Mouse (Mus musculus) heart, adult 2 months (tissue): ENCODE data around the gene Pde6h. TPM values are rescaled to one million over a fixed set of nuclear protein-coding genes. Genes with fewer than 3 reads are reported as not detected.
"Not testable (repeated sequence)": the region's sequence is repeated elsewhere in the genome, so short reads cannot be mapped to it uniquely, and the experiment has no call there.

Experiments used
- DNase-seq, 2 experiments: peaks; one replicate each; pipeline ENCODE4 v3.0.0; 2021
- H3K27ac ChIP-seq: fragments of 200-600 bp; 2 replicates; pipeline ENCODE4 v1.8.1; 2022
- H3K27me3 ChIP-seq: fragments of 200-500 bp; 2 replicates; pipeline ENCODE4 v1.6.1; 2012; ENCODE audit warnings: mild to moderate bottlenecking, low read length, inconsistent platforms, mixed read lengths; ENCODE audit not compliant: control insufficient read depth, insufficient read depth
- H3K36me3 ChIP-seq: fragments of 200-500 bp; 2 replicates; pipeline ENCODE4 v1.6.1; 2012; ENCODE audit warnings: low read length, inconsistent platforms; ENCODE audit not compliant: control insufficient read depth, insufficient read depth
- H3K4me1 ChIP-seq: fragments of 200-500 bp; 2 replicates; pipeline ENCODE4 v1.6.1; 2011; ENCODE audit warnings: low read length; ENCODE audit not compliant: control insufficient read depth, insufficient read depth
- H3K4me3 ChIP-seq: fragments of 200-600 bp; 2 replicates; pipeline ENCODE4 v1.8.1; 2022
- H3K79me2 ChIP-seq: fragments of 200-500 bp; replicated peaks from 2 replicates; pipeline ENCODE4 v1.6.1; 2012; ENCODE audit warnings: mild to moderate bottlenecking, inconsistent platforms, low read length, moderate library complexity, mixed read lengths; ENCODE audit not compliant: control insufficient read depth, insufficient read depth
- H3K9ac ChIP-seq: fragments of 200-500 bp; 2 replicates; pipeline ENCODE4 v1.6.1; 2012; ENCODE audit warnings: low read depth, mild to moderate bottlenecking, control low read depth, inconsistent platforms, low read length, mixed read lengths
- CTCF ChIP-seq: fragments of 200-600 bp; IDR thresholded peaks from 2 replicates; pipeline ENCODE4 v1.8.1; 2022; ENCODE audit warnings: antibody characterized with exemption, mild to moderate bottlenecking, moderate library complexity
- EP300 ChIP-seq: fragments of 200-500 bp; IDR thresholded peaks from 2 replicates; pipeline ENCODE4 v1.6.1; 2011; ENCODE audit warnings: low read depth, low read length, control low read depth; ENCODE audit not compliant: insufficient read depth
- POLR2A ChIP-seq: fragments of 200-500 bp; IDR thresholded peaks from 2 replicates; pipeline ENCODE4 v1.6.1; 2011; ENCODE audit warnings: mild to moderate bottlenecking, low read depth, low read length, control low read depth; ENCODE audit not compliant: insufficient read depth
- WGBS: fragments of 180-500 bp; shearing (Covaris S2); methylation state at CpG from one replicate; pipeline ENCODE4 v1.1.7; 2018; 5-methylcytosine and 5-hydroxymethylcytosine counted together
- intact Hi-C: fragments of 180-260 bp; cut with DNase I; formaldehyde crosslinking; loops from one replicate; pipeline ENCODE4 v1.15.1; 2025
- polyA plus RNA-seq: library from polyadenylated mRNA; depleted of rRNA; stranded (reverse); fragments of >200 nt; gene quantifications from 2 replicates; pipeline ENCODE4 v1.2.3, GENCODE M21; 2012
- total RNA-seq, 2 experiments: library from RNA; stranded (reverse); gene quantifications; 2 replicates each; pipeline ENCODE4 v1.2.3; 2021

Gene Pde6h
- total and polyA plus RNA-seq, 3 experiments = 0.04 to 0.30 TPM; not detected in 1

DNA sequence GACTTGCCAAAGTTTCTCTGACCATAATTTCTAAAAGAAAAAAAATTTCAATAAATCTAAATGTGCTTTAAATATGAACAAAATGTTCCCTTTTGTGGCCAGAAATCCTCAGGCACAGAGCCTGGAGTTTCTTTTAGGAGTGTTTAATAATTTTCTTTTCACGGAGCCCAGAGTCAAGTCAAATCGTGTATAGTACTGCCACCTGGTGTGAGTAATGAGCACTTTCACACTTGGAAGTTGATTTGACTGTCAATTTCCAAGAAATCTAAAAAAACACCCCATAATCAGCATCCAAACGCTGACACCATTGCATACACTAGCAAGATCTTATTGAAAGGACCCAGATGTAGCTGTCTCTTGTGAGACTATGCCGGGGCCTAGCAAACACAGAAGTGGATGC, 45.2 kb downstream of the Pde6h start:
- H3K27ac ChIP-seq, H3K27me3 ChIP-seq, H3K79me2 ChIP-seq, H3K4me3 ChIP-seq, H3K9ac ChIP-seq, H3K36me3 ChIP-seq, DNase-seq, H3K4me1 ChIP-seq: not testable (repeated sequence)
- intact Hi-C loops = loop anchor here (5.0 kb wide), 2 partner anchors 47 to 107 kb away; partner anchors contain the start of genes Erp27 and Pde6h
- WGBS = 12% methylated on average over 4 of the region's 4 CpGs
- peak; percentile 75 for TF ChIP-seq CTCF

- intact Hi-C loops = loop anchor here (5.0 to 10.0 kb wide), 3 partner anchors 117 to 355 kb away; no protein-coding TSS in a partner anchor
- WGBS = 61% methylated on average over 23 of the region's 23 CpGs
- no peaks in the 10 kb centered on the region for H3K36me3 ChIP-seq
- no peaks in the 10 kb centered on the region for H3K27me3 ChIP-seq
- H3K4me3 ChIP-seq = no peak overlapping the region
- peaks cover 3% of the 10 kb centered on the region for H3K4me1 ChIP-seq
- H3K9ac ChIP-seq = no peak overlapping the region
- H3K27ac ChIP-seq = no peak overlapping the region
- DNase-seq = no peak
- TF ChIP-seq POLR2A (no peak), EP300 (no peak), CTCF (no peak)
- no peaks in the 10 kb centered on the region for H3K79me2 ChIP-seq
Measured at GRCm38 (mm10) chr6:136979274-136980082, 55.8 kb downstream of the Pde6h start.

DNA sequence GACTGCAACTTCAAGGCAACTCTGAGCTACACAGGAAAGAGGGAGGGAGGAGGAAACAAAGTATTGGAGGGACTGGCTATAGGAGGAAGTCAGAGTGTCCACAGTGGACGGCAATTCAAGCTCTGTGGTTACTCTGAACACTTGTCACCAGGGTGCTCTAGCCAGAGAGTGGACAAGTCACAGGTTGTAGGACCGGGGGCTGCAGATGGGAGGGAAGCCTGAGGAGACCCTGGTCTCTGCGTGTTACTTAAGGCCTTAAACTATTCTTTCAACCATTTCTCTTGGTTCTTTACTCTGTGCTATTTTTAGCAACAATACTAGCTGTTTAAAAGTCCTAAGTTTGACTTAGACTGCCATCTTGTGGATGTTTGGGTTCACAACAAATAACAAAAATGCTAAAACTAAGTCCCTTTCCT, 56.7 kb downstream of the Pde6h start:
- TF ChIP-seq EP300 (0 out of 2 replicates have a peak, but pooled peaks have one; percentile 11), POLR2A (no peak), CTCF (peak; percentile 75)
- Histone ChIP-seq H3K9ac (no peak overlapping the region), H3K4me3 (no peak overlapping the region), H3K79me2 (no peaks in the 10 kb centered on the region), H3K4me1 (peaks cover 3% of the 10 kb centered on the region), H3K27me3 (no peaks in the 10 kb centered on the region), H3K36me3 (no peaks in the 10 kb centered on the region), H3K27ac (peak overlapping the region; percentile 47)
- DNase-seq = peak; percentile 37 to 45
- 14% methylated on average over 3 of the region's 3 CpGs for WGBS
- intact Hi-C loops = loop anchor here (5.0 to 10.0 kb wide), 3 partner anchors 118 to 356 kb away; no protein-coding TSS in a partner anchor

GRCm38 (mm10) chr6:136982581-136982980, 58.9 kb downstream of the Pde6h start:
- no peaks in the 10 kb centered on the region for H3K36me3 ChIP-seq
- no peaks in the 10 kb centered on the region for H3K79me2 ChIP-seq
- no peaks in the 10 kb centered on the region for H3K27me3 ChIP-seq
- no peak for TF ChIP-seq POLR2A
- TF ChIP-seq EP300 = no peak
- TF ChIP-seq CTCF = no peak
- H3K27ac ChIP-seq = no peak overlapping the region
- DNase-seq = no peak
- H3K4me1 ChIP-seq = peaks cover 3% of the 10 kb centered on the region
- WGBS = 77% methylated on average over 6 of the region's 6 CpGs
- H3K4me3 ChIP-seq = no peak overlapping the region
- H3K9ac ChIP-seq = no peak overlapping the region
- intact Hi-C loops = loop anchor here (5.0 to 10.0 kb wide), 3 partner anchors 120 to 358 kb away; no protein-coding TSS in a partner anchor

GRCm38 (mm10) chr6:136983201-136983600, 59.6 kb downstream of the Pde6h start:
- Histone ChIP-seq H3K9ac (no peak overlapping the region), H3K4me3 (no peak overlapping the region), H3K36me3 (no peaks in the 10 kb centered on the region), H3K4me1 (peaks cover 3% of the 10 kb centered on the region), H3K27me3 (no peaks in the 10 kb centered on the region), H3K27ac (peak overlapping the region; percentile 20; the same call in 1 of the 2 replicates), H3K79me2 (no peaks in the 10 kb centered on the region)
- DNase-seq = no peak
- WGBS = 65% methylated on average over 7 of the region's 7 CpGs
- TF ChIP-seq EP300 (no peak), CTCF (no peak), POLR2A (no peak)
- intact Hi-C loops = loop anchor here (5.0 to 10.0 kb wide), 3 partner anchors 121 to 358 kb away; no protein-coding TSS in a partner anchor

DNA sequence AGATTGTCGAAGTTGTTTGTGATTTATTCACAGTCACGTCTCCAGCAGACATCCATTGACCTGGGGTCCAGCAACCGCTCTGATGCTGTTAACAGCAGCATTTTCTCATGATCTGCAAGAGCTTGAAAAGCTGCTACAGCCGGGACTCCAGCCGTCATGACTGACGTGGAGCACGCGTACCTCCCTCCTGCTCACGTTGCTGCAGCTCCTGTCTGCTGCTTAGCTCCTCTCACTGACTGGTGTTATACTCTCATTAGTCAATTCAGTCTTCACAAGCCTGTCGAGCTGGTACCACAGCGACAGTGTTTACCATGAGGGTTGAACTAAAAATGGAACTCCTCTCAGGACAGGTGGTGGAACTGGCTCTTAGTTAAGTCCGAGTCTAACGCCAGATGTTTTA, 62.4 kb downstream of the Pde6h start:
- intact Hi-C loops = loop anchor here (10.0 kb wide), 1 partner anchor 361 kb away; no protein-coding TSS in a partner anchor
- WGBS = 65% methylated on average over 13 of the region's 13 CpGs

More for the DNA sequence above, 62.4 kb downstream of the Pde6h start:
- Histone ChIP-seq H3K9ac (no peak overlapping the region), H3K27me3 (no peaks in the 10 kb centered on the region), H3K4me3 (no peak overlapping the region), H3K27ac (no peak overlapping the region), H3K79me2 (no peaks in the 10 kb centered on the region), H3K4me1 (no peaks in the 10 kb centered on the region), H3K36me3 (no peaks in the 10 kb centered on the region)
- no peak for TF ChIP-seq POLR2A
- no peak for DNase-seq
